Mouse (Mus musculus) CH12.LX (cell line): ENCODE measurements around the gene Midn. TPM values are rescaled to one million over a fixed set of nuclear protein-coding genes. Genes with fewer than 3 reads are reported as not detected.

Source experiments
- DNase-seq: peaks from one replicate; pipeline ENCODE4 v3.0.0-alpha.2; 2013; ENCODE audit errors: extremely low read depth
- H3K27ac ChIP-seq: 2 replicates; pipeline ENCODE4 v1.5.1; 2012; ENCODE audit warnings: low read depth, mild to moderate bottlenecking, control low read depth, moderate library complexity; ENCODE audit not compliant: insufficient read depth
- H3K27me3 ChIP-seq: replicated peaks from 2 replicates; pipeline ENCODE3; 2012; ENCODE audit warnings: inconsistent platforms
- H3K36me3 ChIP-seq, 2 experiments: replicated peaks in 1 of 2; 2 replicates each; pipeline versions ENCODE3 to v1.6.1; 2012; ENCODE audit warnings: inconsistent platforms in 1 of 2, low read length in 1 of 2, mild to moderate bottlenecking in 1 of 2, mixed read lengths in 1 of 2, moderate library complexity in 1 of 2; ENCODE audit not compliant: control insufficient read depth in 1 of 2, insufficient read depth in 1 of 2
- H3K4me1 ChIP-seq, 2 experiments: 2 replicates each; pipeline ENCODE4 v1.6.1; 2012; ENCODE audit warnings: inconsistent platforms in 1 of 2, moderate library complexity in 1 of 2; ENCODE audit not compliant: insufficient read depth in 2 of 2, control insufficient read depth in 1 of 2
- H3K4me2 ChIP-seq: 2 replicates; pipeline ENCODE4 v1.6.1; 2012; ENCODE audit warnings: low read depth, mild to moderate bottlenecking, control low read depth; ENCODE audit not compliant: poor library complexity, insufficient read depth, severe bottlenecking
- H3K4me3 ChIP-seq, 3 experiments: fragments of 150-350 bp in 1 of 3; sonication (generic) in 1 of 3; replicated peaks in 1 of 3; 2 replicates each; pipeline versions ENCODE3 to v1.5.1; 2011 to 2012; ENCODE audit warnings: low read depth in 2 of 3, low read length in 2 of 3, mild to moderate bottlenecking in 2 of 3, moderate library complexity in 2 of 3, control low read depth in 1 of 3, improper control_type of control experiment in 1 of 3, inconsistent platforms in 1 of 3, mixed read lengths in 1 of 3; ENCODE audit not compliant: poor library complexity in 1 of 3
- H3K79me2 ChIP-seq: replicated peaks from 2 replicates; pipeline ENCODE4 v1.6.1; 2012; ENCODE audit warnings: mild to moderate bottlenecking, moderate library complexity; ENCODE audit not compliant: control insufficient read depth, poor library complexity, insufficient read depth, severe bottlenecking; ENCODE audit errors: extremely low read depth
- H3K9ac ChIP-seq: 2 replicates; pipeline ENCODE4 v1.6.1; 2012; ENCODE audit warnings: low read depth, mild to moderate bottlenecking, control low read depth, moderate library complexity; ENCODE audit not compliant: insufficient read depth
- H3K9me3 ChIP-seq: replicated peaks from 2 replicates; pipeline ENCODE3; 2012; ENCODE audit warnings: low read length, inconsistent platforms, mixed read lengths
- CHD1 ChIP-seq: IDR thresholded peaks from 2 replicates; pipeline ENCODE4 v1.6.1; 2012; ENCODE audit warnings: low read depth, low read length, improper control_type of control experiment, inconsistent platforms
- CTCF ChIP-seq, 2 experiments: IDR thresholded peaks in 1 of 2; conservative IDR thresholded peaks in 1 of 2; 2 replicates each; pipeline ENCODE4 v1.5.1; 2011 to 2012; ENCODE audit warnings: low read depth in 2 of 2, low read length in 2 of 2, improper control_type of control experiment in 1 of 2, inconsistent platforms in 1 of 2, mild to moderate bottlenecking in 1 of 2, moderate library complexity in 1 of 2
- ELF1 ChIP-seq: IDR thresholded peaks from 2 replicates; pipeline ENCODE4 v1.6.1; 2014; ENCODE audit warnings: low read depth, mild to moderate bottlenecking, inconsistent platforms, low read length, improper control_type of control experiment
- EP300 ChIP-seq: IDR thresholded peaks from 2 replicates; pipeline ENCODE4 v1.6.1; 2011; ENCODE audit warnings: low read length, improper control_type of control experiment
- ETS1 ChIP-seq: conservative IDR thresholded peaks from 2 replicates; pipeline ENCODE4 v1.6.1; 2012; ENCODE audit warnings: low read depth, mild to moderate bottlenecking, inconsistent platforms, low read length, improper control_type of control experiment, moderate library complexity
- HCFC1 ChIP-seq: IDR thresholded peaks from 2 replicates; pipeline ENCODE4 v1.6.1; 2012; ENCODE audit warnings: low read depth, mild to moderate bottlenecking, inconsistent platforms, low read length, improper control_type of control experiment
- JUND ChIP-seq: conservative IDR thresholded peaks from 2 replicates; pipeline ENCODE4 v1.6.1; 2011; ENCODE audit warnings: low read depth, low read length, improper control_type of control experiment
- KAT2A ChIP-seq: IDR thresholded peaks from 2 replicates; pipeline ENCODE4 v1.6.1; 2012; ENCODE audit warnings: low read length, improper control_type of control experiment, inconsistent platforms; ENCODE audit not compliant: insufficient replicate concordance
- MAFK ChIP-seq: IDR thresholded peaks from 2 replicates; pipeline ENCODE4 v1.6.1; 2011; ENCODE audit warnings: low read length, improper control_type of control experiment; ENCODE audit not compliant: insufficient replicate concordance
- MAX ChIP-seq: IDR thresholded peaks from 2 replicates; pipeline ENCODE4 v1.6.1; 2011; ENCODE audit warnings: low read length, improper control_type of control experiment
- MEF2A ChIP-seq: IDR thresholded peaks from 2 replicates; pipeline ENCODE4 v1.6.1; 2014; ENCODE audit warnings: low read depth, mild to moderate bottlenecking, inconsistent platforms, low read length, improper control_type of control experiment, borderline replicate concordance
- MXI1 ChIP-seq: IDR thresholded peaks from 2 replicates; pipeline ENCODE4 v1.6.1; 2011; ENCODE audit warnings: mild to moderate bottlenecking, low read depth, low read length, improper control_type of control experiment
- MYC ChIP-seq: IDR thresholded peaks from 2 replicates; pipeline ENCODE4 v1.6.1; 2011; ENCODE audit warnings: low read depth, mild to moderate bottlenecking, improper control_type of control experiment, low read length
- NELFE ChIP-seq: IDR thresholded peaks from 2 replicates; pipeline ENCODE4 v1.6.1; 2011; ENCODE audit warnings: low read depth, low read length, improper control_type of control experiment
- PAX5 ChIP-seq: IDR thresholded peaks from 2 replicates; pipeline ENCODE4 v1.6.1; 2012; ENCODE audit warnings: low read length, inconsistent platforms, mixed read lengths
- POLR2A ChIP-seq: IDR thresholded peaks from 2 replicates; pipeline ENCODE4 v1.6.1; 2011; ENCODE audit warnings: low read depth, mild to moderate bottlenecking, improper control_type of control experiment, low read length
- POLR2AphosphoS2 ChIP-seq: IDR thresholded peaks from 2 replicates; pipeline ENCODE4 v1.6.1; 2011; ENCODE audit warnings: low read depth, low read length, improper control_type of control experiment
- RAD21 ChIP-seq: IDR thresholded peaks from 2 replicates; pipeline ENCODE4 v1.6.1; 2011; ENCODE audit warnings: low read depth, mild to moderate bottlenecking, low read length, improper control_type of control experiment, moderate library complexity
- RCOR1 ChIP-seq: conservative IDR thresholded peaks from 2 replicates; pipeline ENCODE4 v1.6.1; 2012; ENCODE audit warnings: low read depth, mild to moderate bottlenecking, inconsistent platforms, low read length, improper control_type of control experiment
- SIN3A ChIP-seq: IDR thresholded peaks from 2 replicates; pipeline ENCODE4 v1.6.1; 2012; ENCODE audit warnings: low read length, improper control_type of control experiment, inconsistent platforms
- SMC3 ChIP-seq: IDR thresholded peaks from 2 replicates; pipeline ENCODE4 v1.6.1; 2011; ENCODE audit warnings: low read depth, low read length, improper control_type of control experiment
- TBP ChIP-seq: conservative IDR thresholded peaks from 2 replicates; pipeline ENCODE4 v1.6.1; 2011; ENCODE audit warnings: low read depth, low read length, improper control_type of control experiment
- UBTF ChIP-seq: IDR thresholded peaks from 2 replicates; pipeline ENCODE4 v1.6.1; 2012; ENCODE audit warnings: low read depth, mild to moderate bottlenecking, inconsistent platforms, low read length, improper control_type of control experiment, moderate library complexity
- USF1 ChIP-seq: IDR thresholded peaks from 2 replicates; pipeline ENCODE4 v1.6.1; 2014; ENCODE audit warnings: low read depth, mild to moderate bottlenecking, inconsistent platforms, low read length, improper control_type of control experiment
- USF2 ChIP-seq: conservative IDR thresholded peaks from 2 replicates; pipeline ENCODE4 v1.6.1; 2011; ENCODE audit warnings: low read depth, low read length, improper control_type of control experiment
- ZC3H11A ChIP-seq: IDR thresholded peaks from 2 replicates; pipeline ENCODE4 v1.6.1; 2012; ENCODE audit warnings: low read depth, mild to moderate bottlenecking, inconsistent platforms, low read length, improper control_type of control experiment
- ZKSCAN1 ChIP-seq: IDR thresholded peaks from 2 replicates; pipeline ENCODE4 v1.6.1; 2012; ENCODE audit warnings: low read depth, inconsistent platforms, low read length, improper control_type of control experiment, borderline replicate concordance
- ZMIZ1 ChIP-seq: IDR thresholded peaks from 2 replicates; pipeline ENCODE4 v1.6.1; 2012; ENCODE audit warnings: low read depth, mild to moderate bottlenecking, inconsistent platforms, low read length, improper control_type of control experiment
- ZNF384 ChIP-seq: IDR thresholded peaks from 2 replicates; pipeline ENCODE4 v1.6.1; 2012; ENCODE audit warnings: low read depth, low read length, improper control_type of control experiment, inconsistent platforms
- dilution Hi-C: fragments of 300-500 bp; cut with MboI; formaldehyde crosslinking; loops from 2 replicates; pipeline ENCODE4 v1.14.3; 2020; ENCODE audit warnings: low sequenced_read_pairs; ENCODE audit not compliant: extremely low pct_unique_long_range_greater_than_20kb, extremely low pct_ligation_motif_present
- in situ Hi-C: fragments of 300-500 bp; cut with MboI; formaldehyde crosslinking; loops from 3 replicates; pipeline ENCODE4 v1.14.3; 2019; ENCODE audit warnings: low sequenced_read_pairs, low pct_ligation_motif_present, low pct_unique_long_range_greater_than_20kb, mixed read lengths
- polyA plus RNA-seq: library from polyadenylated mRNA; unstranded; fragments of >175 nt; gene quantifications from 2 replicates; pipeline ENCODE4 v1.2.1, GENCODE M21; 2012; ENCODE audit warnings: low read depth; ENCODE audit not compliant: insufficient read length
- total RNA-seq, 2 experiments: library from RNA; depleted of rRNA; stranded (reverse); fragments of 300-350 nt in 1 of 2; fragments of >200 nt in 1 of 2; gene quantifications; 2 replicates each; pipeline ENCODE4 v1.2.3; 2012 to 2014

The Midn gene
- total and polyA plus RNA-seq, 3 experiments: 4.7 to 33.2 (median 16.2) TPM

DNA sequence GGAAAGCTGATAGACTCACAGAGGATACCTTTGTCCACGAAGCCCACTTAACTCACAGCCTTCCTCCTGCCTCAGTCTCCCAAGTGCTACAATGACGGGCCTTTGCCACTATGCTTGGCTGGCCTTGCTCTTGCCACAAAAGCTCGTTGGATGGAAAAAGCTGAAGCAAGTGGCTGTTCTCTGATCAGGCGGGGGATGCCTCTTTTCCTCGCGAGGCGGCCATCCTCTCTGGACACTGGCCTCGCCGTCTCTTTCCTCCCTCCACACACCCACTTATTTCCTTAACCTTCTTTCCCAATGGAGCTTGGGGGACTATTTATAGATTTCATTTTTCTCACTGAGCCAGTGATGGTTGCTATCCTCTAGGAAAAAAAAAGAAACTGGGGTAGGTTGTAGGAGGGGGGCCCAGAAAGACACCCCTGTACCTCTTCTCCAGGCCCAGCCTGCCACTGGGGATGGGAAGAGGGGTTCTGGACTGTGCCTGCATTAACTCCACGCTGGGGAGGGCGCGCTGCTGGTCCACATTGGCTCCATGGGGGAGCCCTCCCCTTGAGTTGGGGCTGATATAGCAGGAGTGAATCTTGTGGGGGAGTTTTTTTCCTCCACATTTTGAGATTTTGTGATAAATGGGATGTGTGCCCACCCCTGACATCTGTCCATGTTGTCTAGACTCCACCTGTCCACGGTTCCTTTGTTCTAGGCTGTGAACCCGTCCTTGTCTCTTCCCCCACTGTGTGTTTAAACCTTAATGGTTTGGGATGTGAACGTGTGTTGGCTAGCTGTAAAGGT, 9.3 kb downstream of the Midn start:
- no peak for DNase-seq
- Histone ChIP-seq H3K4me2 (peak overlapping the region; percentile 61; the same call in 1 of the 2 replicates), H3K4me3 (no peak overlapping the region), H3K79me2 (peaks cover 7% of the 10 kb centered on the region), H3K9me3 (no peaks in the 10 kb centered on the region), H3K9ac (no peak overlapping the region), H3K27ac (no peak overlapping the region), H3K27me3 (no peaks in the 10 kb centered on the region), H3K4me1 (peaks cover 36 to 84% of the 10 kb centered on the region in 2 experiments), H3K36me3 (peaks cover 38 to 48% of the 10 kb centered on the region in 2 experiments)
- TF ChIP-seq ZKSCAN1 (no peak), UBTF (no peak), EP300 (no peak), NELFE (no peak), POLR2AphosphoS2 (no peak)
- in situ Hi-C loops: no loop called here
- dilution Hi-C loops: no loop called here

GRCm38 (mm10) chr10:80158307-80158986, 10.4 kb downstream of the Midn start:
- in situ Hi-C loops: no loop called here
- Histone ChIP-seq H3K27me3 (no peaks in the 10 kb centered on the region), H3K9ac (peak overlapping the region; percentile 63; the same call in 1 of the 2 replicates), H3K27ac (peak overlapping the region; percentile 92), H3K9me3 (no peaks in the 10 kb centered on the region), H3K36me3 (peaks cover 34 to 42% of the 10 kb centered on the region in 2 experiments), H3K79me2 (peaks cover 4% of the 10 kb centered on the region), H3K4me1 (peaks cover 38 to 88% of the 10 kb centered on the region in 2 experiments), H3K4me3 (peak overlapping the region; percentile 37 to 66 (median 54)), H3K4me2 (peak overlapping the region; percentile 61)
- dilution Hi-C loops: no loop called here
- no peak for DNase-seq
- TF ChIP-seq HCFC1: peak; percentile 74
- TF ChIP-seq USF2: no peak
- peak; percentile 57 for TF ChIP-seq POLR2A
- TF ChIP-seq UBTF: 0 out of 2 replicates have a peak, but pooled peaks have one; percentile 22
- no peak for TF ChIP-seq ZC3H11A
- TF ChIP-seq ETS1: peak; percentile 8; the same call in 1 of the 2 replicates
- no peak for TF ChIP-seq ZKSCAN1
- peak; percentile 29; the same call in 1 of the 2 replicates for TF ChIP-seq SIN3A
- TF ChIP-seq ZMIZ1: peak; percentile 73
- peak; percentile 59; the same call in 1 of the 2 replicates for TF ChIP-seq POLR2AphosphoS2
- TF ChIP-seq CHD1: peak; percentile 50; the same call in 1 of the 2 replicates
- TF ChIP-seq TBP: no peak
- TF ChIP-seq RAD21: no peak
- TF ChIP-seq NELFE: peak; percentile 15; the same call in 1 of the 2 replicates
- 0 out of 2 replicates have a peak, but pooled peaks have one; percentile 9 for TF ChIP-seq MEF2A
- TF ChIP-seq MYC: no peak
- no peak for TF ChIP-seq MAFK
- TF ChIP-seq PAX5: no peak
- no peak for TF ChIP-seq EP300
- no peak for TF ChIP-seq ZNF384
- TF ChIP-seq USF1: no peak
- no peak for TF ChIP-seq RCOR1
- TF ChIP-seq MXI1: peak; percentile 33; the same call in 1 of the 2 replicates
- peak; percentile 66; the same call in 1 of the 2 replicates for TF ChIP-seq MAX
- TF ChIP-seq SMC3: no peak
- no peak for TF ChIP-seq JUND
- TF ChIP-seq CTCF (conservative IDR thresholded peaks at IDR 0.05 in 1 of 2, IDR thresholded peaks at IDR 0.05 in 1 of 2; ENCODE audit: low read depth in 2 of 2, low read length in 2 of 2): no peak
- peak; percentile 88 for TF ChIP-seq ELF1
- TF ChIP-seq KAT2A: no peak
